Mouse (Mus musculus): ENCODE measurements at regions not wholly inside any gene's neighbourhood (a gene's known extent, or its start where the extent isn't known, plus 50 kb on each side); places are given as distances from the start of the nearest gene placed in this dataset.

GRCm38 (mm10) chr8:42891658-42892057 lies 249.6 kb downstream of the Triml1 start:
- no peak for TF ChIP-seq CTCF (IDR thresholded peaks at IDR 0.05)
- no peak for TF ChIP-seq EP300 (IDR thresholded peaks at IDR 0.05)

Measured in lung, postnatal 0 days (tissue).